Mouse (Mus musculus) lung, postnatal 25 days (tissue): ENCODE results near the gene Wdr95.

ENCODE experiments used
- DNase-seq: peaks from one replicate; pipeline ENCODE4 v3.0.0; 2022; ENCODE audit warnings: low spot score

Gene Wdr95

GRCm38 (mm10) chr5:149582642-149583262 lies 54.3 kb downstream of the Wdr95 start:
- DNase-seq: no peak

- DNase-seq: no peak
Measured at GRCm38 (mm10) chr5:149583507-149583906, 55.0 kb downstream of the Wdr95 start.

- DNase-seq: peak; percentile 26
Measured at GRCm38 (mm10) chr5:149584154-149584655, 55.7 kb downstream of the Wdr95 start.

GRCm38 (mm10) chr5:149585231-149585630 lies 56.8 kb downstream of the Wdr95 start:
- DNase-seq: no peak

GRCm38 (mm10) chr5:149585910-149586309 lies 57.4 kb downstream of the Wdr95 start:
- DNase-seq: no peak

GRCm38 (mm10) chr5:149587327-149587895 lies 58.9 kb downstream of the Wdr95 start:
- DNase-seq: no peak

- DNase-seq: no peak
Measured at GRCm38 (mm10) chr5:149588814-149589534, 60.5 kb downstream of the Wdr95 start.

- DNase-seq: no peak
Measured at GRCm38 (mm10) chr5:149589932-149590331, 61.5 kb downstream of the Wdr95 start.

- no peak for DNase-seq
Measured at GRCm38 (mm10) chr5:149594215-149594614, 65.7 kb downstream of the Wdr95 start.

- no peak for DNase-seq
Measured at GRCm38 (mm10) chr5:149597351-149597750, 68.9 kb downstream of the Wdr95 start.

GRCm38 (mm10) chr5:149601996-149602395 lies 73.5 kb downstream of the Wdr95 start:
- no peak for DNase-seq

GRCm38 (mm10) chr5:149603241-149603640 lies 74.8 kb downstream of the Wdr95 start:
- DNase-seq: no peak

- no peak for DNase-seq
Measured at GRCm38 (mm10) chr5:149607083-149607720, 78.7 kb downstream of the Wdr95 start.

- no peak for DNase-seq
Measured at GRCm38 (mm10) chr5:149611476-149612164, 83.1 kb downstream of the Wdr95 start.

- DNase-seq: no peak
Measured at GRCm38 (mm10) chr5:149612165-149612518, 83.7 kb downstream of the Wdr95 start.

- DNase-seq: no peak
Measured at GRCm38 (mm10) chr5:149612740-149613139, 84.3 kb downstream of the Wdr95 start.

GRCm38 (mm10) chr5:149616138-149616537 lies 87.7 kb downstream of the Wdr95 start:
- DNase-seq: no peak

GRCm38 (mm10) chr5:149616817-149617216 lies 88.3 kb downstream of the Wdr95 start:
- no peak for DNase-seq

GRCm38 (mm10) chr5:149617776-149618425 lies 89.4 kb downstream of the Wdr95 start:
- no peak for DNase-seq

GRCm38 (mm10) chr5:149622152-149622551 lies 93.7 kb downstream of the Wdr95 start:
- DNase-seq: no peak

GRCm38 (mm10) chr5:149622644-149623043 lies 94.2 kb downstream of the Wdr95 start:
- DNase-seq: no peak
